Mouse (Mus musculus) left cerebral cortex, postnatal 36 days (tissue): ENCODE measurements around the gene Lhfpl5. TPM values are rescaled to one million over a fixed set of nuclear protein-coding genes. Genes with fewer than 3 reads are reported as not detected.
"Not testable (repeated sequence)": the region's sequence is repeated elsewhere in the genome, so short reads cannot be mapped to it uniquely, and the experiment has no call there.

ENCODE experiments used
- DNase-seq, 2 experiments: peaks; one replicate each; pipeline ENCODE4 v3.0.0; 2021 to 2022; ENCODE audit warnings: low spot score in 2 of 2, mixed read lengths in 1 of 2
- intact Hi-C: fragments of 180-260 bp; cut with DNase I; formaldehyde crosslinking; loops from one replicate; pipeline ENCODE4 v1.15.1; 2025
- total RNA-seq, 2 experiments: library from RNA; stranded (reverse); gene quantifications; 2 replicates each; pipeline ENCODE4 v1.2.3; 2021

Gene Lhfpl5
- total RNA-seq = 1 to 10 TPM; 3.1 to 3.2 TPM

- intact Hi-C loops = no loop called here
These were observed at the start of gene Lhfpl5 for GRCm38 (mm10) chr17:28575244-28576125. Gene Lhfpl5, plus strand, starts transcription at chr17:28575641.

DNA sequence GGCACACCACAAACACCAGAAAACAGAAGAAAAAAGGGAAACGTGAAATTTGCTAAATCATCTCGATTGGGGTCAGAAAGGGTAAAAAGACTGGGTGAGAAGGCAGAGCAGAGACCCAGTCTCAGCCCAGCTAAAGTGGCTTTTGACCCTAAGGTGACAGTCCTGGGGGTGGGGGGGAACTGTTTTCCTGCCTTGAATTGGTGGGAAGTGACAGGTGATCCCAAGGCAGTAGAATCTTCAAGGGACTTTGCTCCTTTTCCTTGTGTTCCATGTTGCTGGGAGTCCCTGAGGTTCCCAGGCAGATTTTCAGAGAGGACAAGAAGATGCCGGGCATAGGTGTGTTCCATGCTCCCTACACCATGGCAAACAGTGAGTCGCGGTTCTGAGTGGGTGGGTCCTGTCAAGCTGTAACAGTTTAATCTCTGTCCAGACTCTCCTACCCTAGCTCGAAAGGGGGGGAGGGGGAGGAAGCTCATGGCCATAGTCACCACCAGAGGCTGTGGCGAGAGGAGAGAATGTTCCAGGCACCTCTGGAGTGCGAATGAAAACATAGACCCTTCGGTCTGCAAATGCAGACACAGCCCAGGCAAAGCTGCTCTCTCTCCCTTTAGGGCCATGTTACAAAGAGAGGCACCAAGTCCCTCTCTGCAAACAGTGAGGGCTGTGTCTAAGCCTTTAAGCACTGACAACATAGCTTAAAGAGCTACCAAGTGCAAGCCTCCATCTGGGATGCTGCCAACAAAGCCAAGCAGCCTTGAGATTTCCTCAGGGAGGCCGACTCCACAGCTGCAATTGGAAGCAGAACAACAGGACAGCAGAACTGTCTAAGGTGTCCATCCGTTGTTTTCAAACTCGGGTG lies 48.0 kb upstream of the Lhfpl5 start:
- intact Hi-C loops = loop anchor here (1.0 to 5.0 kb wide), 3 partner anchors 120 to 300 kb away; no protein-coding TSS in a partner anchor

More at GRCm38 (mm10) chr17:28575244-28576125, at the start of gene Lhfpl5:
- DNase-seq = no peak

DNA sequence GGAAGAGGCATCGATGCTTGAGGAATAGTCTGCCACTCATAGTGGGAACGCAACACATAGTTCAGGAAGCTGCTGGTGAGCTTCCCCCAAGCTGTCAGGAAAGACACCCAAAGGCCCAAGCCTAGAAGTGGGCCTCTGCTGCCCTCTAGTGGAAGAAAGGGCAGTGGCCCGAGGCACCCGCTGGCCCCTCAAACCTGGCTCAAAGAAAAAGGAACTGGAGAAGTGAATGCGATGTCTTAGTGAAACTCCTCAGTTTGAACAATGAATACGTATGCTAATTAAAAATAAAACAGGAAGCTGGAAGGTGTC lies 47.4 kb upstream of the Lhfpl5 start:
- intact Hi-C loops = loop anchor here (1.0 to 5.0 kb wide), 3 partner anchors 121 to 301 kb away; no protein-coding TSS in a partner anchor
- DNase-seq = peak; percentile 84 to 88

More for the DNA sequence above, 48.0 kb upstream of the Lhfpl5 start:
- no peak for DNase-seq

GRCm38 (mm10) chr17:28529116-28529515 lies 46.3 kb upstream of the Lhfpl5 start:
- DNase-seq = no peak
- intact Hi-C loops = loop anchor here (5.0 kb wide), 1 partner anchor 302 kb away; no protein-coding TSS in a partner anchor

DNA sequence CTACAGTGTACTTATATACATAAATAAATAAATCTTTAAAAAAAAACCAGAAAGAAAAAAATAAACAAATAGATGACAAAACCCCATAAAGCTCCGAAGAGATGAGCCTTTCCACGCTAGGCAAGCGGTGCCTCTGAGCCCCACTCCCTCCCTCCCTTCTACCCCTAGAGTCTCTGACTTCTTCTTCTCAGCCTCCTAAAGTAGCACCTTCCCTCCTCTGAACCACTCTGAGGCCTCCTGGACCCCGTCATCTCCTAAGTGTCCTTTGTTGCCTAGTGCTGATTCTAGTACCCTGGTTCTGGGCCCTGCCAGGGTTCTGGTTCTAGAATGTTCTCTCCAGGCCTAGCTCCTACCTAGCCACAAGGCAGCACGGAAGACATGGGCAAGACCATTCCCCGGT lies 44.9 kb upstream of the Lhfpl5 start, which contains the start of gene Armc12:
Gene Armc12, plus strand, starts transcription at position 301 of the 400 bp plus-strand sequence.
- no peak for DNase-seq
- intact Hi-C loops = no loop called here

DNA sequence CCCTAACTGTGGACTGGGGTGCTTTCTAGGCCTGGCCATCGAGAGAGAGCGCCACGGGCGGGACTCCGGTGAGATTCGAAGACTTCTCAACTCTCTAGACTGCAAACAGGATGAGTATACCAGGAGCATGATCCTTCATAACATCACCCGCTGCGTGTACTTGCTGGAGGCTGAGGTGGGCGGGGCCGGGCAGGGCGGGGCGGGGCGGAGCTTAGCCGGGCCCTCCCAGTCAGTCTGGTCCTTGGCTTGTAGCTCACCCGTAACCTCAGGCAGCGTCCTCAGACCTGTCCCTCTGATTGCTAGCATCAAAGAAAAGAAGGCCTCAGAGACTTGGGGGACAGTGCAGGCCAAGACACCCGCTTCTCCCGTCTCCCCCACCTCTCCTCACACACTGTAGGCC lies 43.5 kb upstream of the Lhfpl5 start:
- intact Hi-C loops = no loop called here
- DNase-seq = no peak

DNA sequence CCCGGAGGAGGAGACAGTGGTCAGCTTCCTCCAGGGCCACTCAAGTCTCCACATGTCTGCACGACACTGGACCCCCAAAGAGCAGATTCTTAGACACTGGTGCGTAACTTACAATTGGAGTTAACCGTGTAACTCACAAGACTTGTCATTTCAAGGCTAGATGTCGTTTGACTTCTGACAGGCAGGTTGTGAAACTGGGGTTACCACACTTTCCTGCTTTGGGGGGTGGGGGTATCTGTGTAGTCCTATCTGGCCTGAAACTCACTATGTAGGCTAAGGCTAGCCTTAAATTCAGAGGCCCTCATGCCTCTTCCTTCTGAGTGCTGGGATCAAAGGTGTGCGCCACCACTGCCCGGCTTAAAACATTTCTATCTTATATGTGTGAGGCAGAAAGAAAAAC lies 42.9 kb upstream of the Lhfpl5 start:
- DNase-seq = no peak
- intact Hi-C loops = no loop called here

- DNase-seq = no peak
- intact Hi-C loops = no loop called here
These were observed 42.1 kb upstream of the Lhfpl5 start for GRCm38 (mm10) chr17:28533327-28533726.

GRCm38 (mm10) chr17:28537881-28538280 lies 37.6 kb upstream of the Lhfpl5 start:
- DNase-seq = no peak
- intact Hi-C loops = no loop called here

- no peak for DNase-seq
- intact Hi-C loops = no loop called here
These were observed 28.5 kb upstream of the Lhfpl5 start for GRCm38 (mm10) chr17:28546925-28547324.

DNA sequence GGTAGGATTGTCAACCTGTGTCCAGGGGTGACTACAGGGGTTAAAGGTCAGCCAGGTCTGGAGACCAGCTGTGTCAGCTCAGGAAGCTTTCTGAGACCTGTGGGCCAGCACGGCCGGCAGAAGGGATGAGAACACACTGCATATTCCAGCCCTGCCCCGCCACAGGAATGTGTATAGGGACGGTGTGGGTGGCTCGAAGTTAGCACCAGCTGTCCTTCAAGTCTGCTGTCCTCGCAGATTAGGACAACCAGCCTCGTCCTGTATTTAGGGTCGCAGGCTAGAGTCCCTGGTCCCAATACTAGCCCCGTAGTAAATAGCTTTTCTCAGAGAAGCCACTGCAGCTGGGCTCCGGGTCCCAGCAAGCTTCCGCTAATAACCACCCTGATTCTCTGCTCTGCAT lies 26.9 kb upstream of the Lhfpl5 start:
- DNase-seq = no peak
- intact Hi-C loops = no loop called here

GRCm38 (mm10) chr17:28549111-28549510 lies 26.3 kb upstream of the Lhfpl5 start, which contains the start of gene Clpsl2:
Gene Clpsl2, plus strand, starts transcription at chr17:28549411.
- DNase-seq = no peak
- intact Hi-C loops = no loop called here

DNA sequence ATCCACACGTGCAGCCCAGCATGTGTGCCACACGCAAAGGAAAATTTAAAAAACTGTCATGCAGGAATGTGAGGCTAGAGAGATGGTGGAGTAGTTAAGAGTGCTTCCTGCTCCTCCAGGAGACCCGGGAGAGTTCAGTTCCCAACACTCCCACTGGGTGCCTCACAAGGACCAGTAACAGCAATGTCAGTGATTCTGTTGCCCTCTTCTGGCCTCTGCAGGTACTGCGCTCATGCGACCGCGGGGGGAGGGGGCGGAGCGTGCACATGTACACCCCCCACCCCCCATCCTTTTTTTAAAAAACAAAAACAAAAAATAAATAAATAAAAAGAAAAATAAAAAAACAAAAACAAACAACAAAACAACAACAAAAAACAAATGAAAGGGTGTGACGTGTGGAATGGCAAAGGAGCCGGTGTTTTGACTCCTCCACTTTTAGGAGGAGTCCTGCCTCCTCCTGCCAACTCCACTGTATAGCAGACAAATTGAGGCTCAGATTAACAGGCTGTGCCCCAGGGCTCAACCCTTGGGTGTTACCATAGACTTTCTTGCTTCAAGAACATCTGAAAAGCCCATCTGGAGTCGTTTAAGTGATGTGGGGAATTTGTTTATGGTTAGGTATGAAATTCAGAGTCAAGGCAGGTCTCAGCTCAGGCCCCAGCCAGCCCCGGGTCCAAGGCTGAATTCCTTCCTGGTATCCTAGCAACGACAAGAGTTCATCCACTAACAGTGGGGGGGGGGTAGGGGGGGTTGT lies 22.2 kb upstream of the Lhfpl5 start:
- peak; percentile 54 for DNase-seq
- intact Hi-C loops = no loop called here

GRCm38 (mm10) chr17:28554021-28554420 lies 21.4 kb upstream of the Lhfpl5 start:
- intact Hi-C loops, DNase-seq: not testable (repeated sequence)

- no peak for DNase-seq
- intact Hi-C loops = no loop called here
These were observed 18.6 kb upstream of the Lhfpl5 start for GRCm38 (mm10) chr17:28556635-28557396.

GRCm38 (mm10) chr17:28557772-28558171 lies 17.7 kb upstream of the Lhfpl5 start:
- intact Hi-C loops = no loop called here
- no peak for DNase-seq

GRCm38 (mm10) chr17:28560598-28560997 lies 14.8 kb upstream of the Lhfpl5 start, which contains the start of gene Clps:
Gene Clps, minus strand, starts transcription at chr17:28560766.
- intact Hi-C loops = no loop called here
- no peak for DNase-seq

GRCm38 (mm10) chr17:28561613-28562012 lies 13.8 kb upstream of the Lhfpl5 start:
- DNase-seq = no peak
- intact Hi-C loops = no loop called here

DNA sequence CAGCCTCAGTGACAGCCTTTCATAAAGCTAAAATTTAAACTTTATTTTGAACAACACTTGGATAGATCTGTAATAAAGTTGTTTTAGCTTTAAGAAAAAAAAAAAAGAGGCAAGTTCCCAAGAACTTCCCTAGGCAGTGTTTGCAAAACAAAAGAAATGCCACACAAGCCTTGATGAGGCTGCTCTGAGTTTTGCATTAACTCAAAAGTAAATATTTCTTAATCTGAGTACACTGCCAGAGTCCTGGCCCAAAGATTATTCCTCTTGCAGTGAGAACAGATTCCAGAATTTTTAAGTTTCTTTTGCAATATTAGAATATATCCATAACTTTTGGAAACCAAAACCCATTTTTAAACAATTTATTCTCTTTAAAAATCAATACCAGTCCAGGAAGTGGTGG lies 10.3 kb upstream of the Lhfpl5 start:
- intact Hi-C loops = no loop called here
- DNase-seq = no peak
